Mouse (Mus musculus) yolk sac, embryonic 10.5 days (tissue): ENCODE data around the gene Pip4k2a.
"Not testable (repeated sequence)": the region's sequence is repeated elsewhere in the genome, so short reads cannot be mapped to it uniquely, and the experiment has no call there.

Experiments
- DNase-seq: peaks from one replicate; pipeline ENCODE4 v3.0.0-alpha.2; 2017; ENCODE audit warnings: low spot score

Pip4k2a gene

DNA sequence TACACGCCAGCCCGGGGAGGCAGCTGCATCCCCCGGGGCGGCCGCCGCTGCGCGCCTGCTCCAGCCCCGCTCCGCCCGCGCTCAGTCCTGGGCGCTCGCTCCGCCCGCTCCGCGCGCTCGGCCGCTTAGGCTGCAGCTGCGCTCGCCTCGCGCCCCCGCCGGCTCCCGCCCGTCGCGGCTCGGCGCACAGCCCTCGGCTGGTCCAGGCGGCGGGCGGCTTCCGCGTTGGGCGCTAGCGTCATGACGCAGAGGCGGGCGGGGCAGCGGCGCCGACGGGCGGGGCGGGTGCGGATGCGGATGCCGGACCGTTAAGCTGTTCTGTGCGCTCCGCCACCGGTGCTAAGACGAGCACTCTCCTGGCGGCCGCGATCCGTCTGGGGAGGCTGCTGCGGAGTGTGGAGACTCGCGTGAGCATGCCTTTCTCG is at the start of gene Pip4k2a, which contains the start of gene 4930426L09Rik:
Pip4k2a (minus strand) TSS at position 73 of the 425 bp plus-strand sequence.
4930426L09Rik (plus strand) TSS at position 290 of the 425 bp plus-strand sequence.
- peak; percentile 85 for DNase-seq

DNA sequence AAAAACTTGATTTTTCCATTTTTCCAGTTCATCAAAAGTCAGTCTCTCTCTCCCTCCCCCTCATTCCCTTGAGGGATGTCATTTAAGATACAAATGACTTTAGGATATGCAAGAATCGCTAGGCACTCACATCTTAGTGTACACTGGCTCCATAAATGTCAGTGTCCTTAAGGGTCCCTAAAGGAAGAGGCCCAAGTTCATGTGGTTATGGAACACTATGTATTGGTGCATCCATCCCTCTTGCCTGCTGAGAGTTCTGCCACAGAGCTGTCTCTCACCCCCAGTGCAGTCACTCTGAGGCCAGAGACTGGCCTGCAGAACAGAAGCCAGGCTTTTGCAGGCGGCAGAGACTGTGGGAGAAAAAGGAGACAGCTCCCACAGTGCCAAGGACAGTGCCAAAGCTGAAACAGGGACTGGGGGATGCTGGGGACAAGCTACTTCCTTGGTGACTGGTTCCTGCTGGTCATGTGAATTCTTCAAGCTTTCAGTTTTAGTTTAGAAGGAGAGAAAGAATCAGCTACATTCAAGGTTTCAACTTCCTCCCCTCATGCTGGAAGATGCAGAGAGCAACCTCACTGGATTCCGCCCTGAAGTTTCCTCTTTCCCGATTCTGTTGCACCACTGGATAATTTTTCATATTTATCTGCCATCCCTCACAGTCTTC is 40.1 kb upstream of the Pip4k2a start:
- DNase-seq = no peak

DNA sequence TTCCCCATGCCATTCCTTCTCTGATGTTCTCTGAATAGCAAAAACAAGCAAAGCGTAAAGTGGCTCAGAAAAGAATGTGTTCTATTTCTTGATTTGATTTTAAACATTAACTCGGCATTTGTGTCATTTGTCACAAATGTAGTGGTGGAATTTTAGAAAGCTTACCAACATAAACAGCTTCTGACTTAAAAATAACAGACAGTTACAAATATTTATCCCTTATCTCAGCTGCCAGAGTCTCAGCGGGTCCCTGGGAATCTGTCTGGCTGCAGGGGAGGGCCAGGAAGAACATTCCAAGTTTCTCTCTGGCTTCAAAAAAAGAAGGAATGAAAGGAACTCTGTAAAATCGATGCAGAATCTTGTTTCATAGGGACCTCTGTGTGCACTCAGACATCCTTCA is 39.5 kb upstream of the Pip4k2a start:
- peak; percentile 17 for DNase-seq

DNA sequence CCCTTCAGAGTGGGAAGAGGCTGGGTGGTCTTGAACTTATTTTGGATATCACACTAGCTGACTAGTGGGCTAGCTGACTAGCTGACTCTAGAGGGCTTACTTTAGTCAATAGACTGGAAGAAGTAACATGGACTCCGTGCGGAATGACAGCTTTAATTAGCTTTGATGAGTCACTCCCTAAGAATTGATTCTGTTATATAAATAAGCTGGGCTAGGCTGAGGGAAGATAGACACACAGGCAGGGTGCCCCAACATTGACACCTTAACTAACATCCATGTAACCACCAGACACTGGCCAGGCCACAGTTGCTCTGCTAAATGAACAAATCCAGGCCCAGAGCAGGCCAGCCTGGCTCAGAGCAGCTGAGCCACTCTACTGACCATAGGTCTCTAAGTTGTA is 26.9 kb upstream of the Pip4k2a start:
- no peak for DNase-seq

DNA sequence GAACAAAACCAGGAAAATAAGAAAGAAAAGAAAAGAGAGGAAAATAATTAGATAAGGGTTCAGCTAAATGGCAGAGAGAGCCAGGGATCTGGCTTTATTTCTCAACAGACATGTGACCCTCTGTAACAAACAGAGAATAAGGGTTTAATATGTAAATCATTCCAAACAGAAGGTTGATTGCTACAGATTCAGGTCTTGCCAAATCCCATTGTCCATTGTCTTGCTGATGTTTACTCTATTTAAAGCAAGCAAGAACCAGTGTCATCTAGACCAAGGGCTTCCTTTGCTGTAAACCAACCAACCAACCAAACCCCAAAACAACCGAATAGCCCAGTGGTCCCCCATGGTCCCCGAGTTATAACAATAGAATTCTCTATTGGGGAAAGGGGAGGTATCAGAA is 20.1 kb upstream of the Pip4k2a start:
- no peak for DNase-seq

DNA sequence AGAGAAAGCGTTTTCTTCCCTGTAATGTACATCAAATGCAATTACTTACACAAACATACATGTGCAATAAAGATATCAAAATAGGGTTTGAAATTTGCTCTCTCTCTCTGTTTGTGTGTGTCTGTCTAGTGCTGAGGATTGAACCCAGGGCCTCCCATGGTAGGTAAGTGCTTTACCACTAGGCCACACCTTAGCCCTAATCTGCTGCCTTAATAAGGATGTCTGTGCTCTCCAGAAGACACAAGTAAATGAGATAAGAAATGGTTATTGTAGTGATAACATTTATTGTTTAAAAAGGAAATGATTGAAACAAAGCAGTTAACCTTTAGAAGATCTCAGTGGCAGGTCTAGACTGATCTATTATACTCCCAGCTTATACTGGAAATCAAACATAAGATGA is 18.9 kb upstream of the Pip4k2a start:
- DNase-seq = no peak

DNA sequence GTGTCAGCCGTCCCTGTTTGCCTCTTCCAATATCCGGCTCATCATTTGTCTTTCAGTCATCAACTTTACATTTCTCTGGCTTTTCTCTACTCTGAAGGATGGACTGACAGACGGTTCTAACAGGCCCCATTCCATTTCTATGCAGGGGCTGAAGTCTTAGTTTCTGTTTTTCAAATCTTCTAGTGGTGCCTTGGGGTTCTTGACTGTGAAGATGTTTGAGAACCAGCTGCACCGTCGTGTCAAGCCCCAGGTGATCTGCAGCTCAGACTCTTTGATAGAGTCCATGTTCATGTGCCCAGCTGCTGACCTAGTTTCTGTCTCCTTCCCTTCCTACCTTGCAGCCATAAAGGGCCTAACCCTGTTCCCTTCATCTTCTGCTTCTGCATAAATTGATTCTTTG is 18.4 kb upstream of the Pip4k2a start:
- no peak for DNase-seq

DNA sequence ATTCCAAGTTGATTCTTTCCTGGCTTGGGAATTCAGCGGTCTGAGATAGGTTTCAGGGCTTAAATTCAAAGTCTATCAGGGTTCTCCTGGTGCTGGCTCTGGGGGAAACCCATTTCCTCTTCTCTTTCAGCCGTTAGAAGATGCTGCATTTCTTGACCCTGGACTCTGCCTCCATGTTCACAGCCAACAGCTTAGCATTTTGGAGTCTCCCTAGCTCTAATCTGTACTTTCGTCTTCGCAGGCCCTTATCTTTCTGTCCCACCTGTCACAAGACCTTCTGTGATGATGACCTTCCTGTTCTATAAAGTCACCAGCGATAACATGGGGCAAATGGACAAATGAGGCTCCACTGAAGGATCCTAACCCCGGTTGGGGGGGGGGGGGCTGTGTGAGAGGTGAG is 13.5 kb upstream of the Pip4k2a start:
- DNase-seq = peak; percentile 9

DNA sequence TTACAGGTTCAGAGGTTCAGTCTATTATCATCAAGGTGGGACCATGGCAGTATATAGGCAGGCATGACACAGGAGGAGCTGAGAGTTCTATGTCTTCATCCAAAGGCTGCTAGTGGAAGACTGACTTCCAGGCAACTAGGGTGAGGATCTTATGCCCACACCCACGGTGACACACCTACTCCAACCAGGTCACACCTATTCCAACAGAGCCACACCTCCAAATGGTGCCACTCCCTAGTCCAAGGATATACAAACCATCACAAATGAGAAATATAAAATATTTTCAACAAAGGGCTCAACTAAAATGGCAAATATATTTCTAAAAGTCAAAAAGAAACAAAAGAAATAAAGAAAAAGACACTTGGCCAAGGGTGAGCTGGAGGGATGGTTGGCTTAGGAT is 12.6 kb upstream of the Pip4k2a start:
- DNase-seq = not testable (repeated sequence)

DNA sequence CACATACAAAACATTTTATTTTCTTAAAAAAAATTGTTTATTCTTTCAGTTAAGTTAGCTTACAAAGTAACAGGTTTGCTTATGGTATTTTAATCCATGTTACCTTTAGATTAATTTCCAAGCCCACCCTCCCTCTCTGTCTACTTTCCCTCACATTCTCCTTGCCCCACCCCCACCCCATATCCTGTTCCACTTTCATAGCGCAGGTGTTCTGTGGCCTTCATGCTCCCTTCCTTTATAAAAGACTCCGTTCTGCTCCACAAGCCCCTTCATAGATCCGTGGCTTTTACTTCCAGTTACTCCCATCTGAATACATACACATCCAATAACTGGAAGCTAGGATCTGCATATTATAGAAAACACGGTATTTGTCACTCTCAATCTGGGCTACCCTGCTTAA is 9.7 kb upstream of the Pip4k2a start:
- DNase-seq = no peak

DNA sequence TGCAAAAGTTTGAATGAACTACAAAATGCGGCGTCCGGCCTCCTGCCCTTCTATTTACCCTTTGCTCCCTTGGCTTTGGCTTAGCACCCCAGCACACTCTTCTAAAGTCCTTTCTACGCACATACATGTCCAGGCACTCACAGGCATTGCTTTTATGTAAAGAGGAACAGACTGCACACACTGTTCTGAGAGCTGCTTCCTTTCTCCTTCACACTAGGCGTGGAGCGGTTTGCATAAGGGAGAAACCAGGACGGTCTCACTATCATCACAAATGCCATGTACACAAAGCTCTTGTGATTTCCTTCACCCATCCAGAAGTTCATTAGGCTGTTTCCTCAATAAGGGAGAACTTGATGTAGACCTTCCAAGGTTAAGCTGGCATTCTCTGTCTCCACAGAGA is 8.2 kb upstream of the Pip4k2a start:
- DNase-seq = no peak

DNA sequence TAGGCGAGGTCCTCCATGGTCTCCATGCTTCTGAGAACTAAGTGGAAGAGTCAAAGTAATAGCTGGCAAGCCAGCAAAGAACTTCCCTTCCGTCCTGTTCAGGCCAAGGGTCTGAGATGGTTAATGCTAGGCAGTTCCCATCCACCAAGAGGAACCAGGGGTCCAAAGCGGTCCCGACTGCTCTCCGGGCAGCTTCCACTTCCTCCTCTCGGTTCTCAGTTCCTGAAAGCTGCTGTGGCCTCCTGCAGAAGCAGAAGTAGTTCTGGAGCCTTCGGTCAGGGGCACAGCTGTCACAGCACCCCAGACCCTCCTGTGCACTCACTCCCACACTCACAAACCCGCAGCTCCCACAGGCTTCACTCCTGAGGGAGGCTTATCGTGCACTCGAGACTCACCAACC is 6.9 kb upstream of the Pip4k2a start:
- DNase-seq = no peak

DNA sequence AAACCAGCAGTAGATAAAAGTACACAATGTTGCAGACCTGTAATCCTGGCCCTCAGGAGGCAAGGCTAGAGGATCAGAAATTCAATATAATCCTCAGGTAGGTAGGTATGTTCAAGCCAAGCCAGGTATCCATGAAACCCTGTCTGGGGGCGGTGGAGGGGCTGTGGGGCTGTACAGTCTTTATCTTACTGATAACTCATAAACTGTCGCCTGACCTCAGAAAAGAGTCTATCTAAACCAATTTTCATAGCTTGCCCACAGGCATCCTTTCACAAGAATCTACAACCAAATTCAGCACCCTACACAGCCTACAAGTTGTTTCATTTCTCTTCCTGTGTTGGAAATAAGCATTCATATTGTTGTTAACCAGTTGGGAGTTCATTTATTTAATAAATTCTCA is 1.5 kb upstream of the Pip4k2a start:
- no peak for DNase-seq

DNA sequence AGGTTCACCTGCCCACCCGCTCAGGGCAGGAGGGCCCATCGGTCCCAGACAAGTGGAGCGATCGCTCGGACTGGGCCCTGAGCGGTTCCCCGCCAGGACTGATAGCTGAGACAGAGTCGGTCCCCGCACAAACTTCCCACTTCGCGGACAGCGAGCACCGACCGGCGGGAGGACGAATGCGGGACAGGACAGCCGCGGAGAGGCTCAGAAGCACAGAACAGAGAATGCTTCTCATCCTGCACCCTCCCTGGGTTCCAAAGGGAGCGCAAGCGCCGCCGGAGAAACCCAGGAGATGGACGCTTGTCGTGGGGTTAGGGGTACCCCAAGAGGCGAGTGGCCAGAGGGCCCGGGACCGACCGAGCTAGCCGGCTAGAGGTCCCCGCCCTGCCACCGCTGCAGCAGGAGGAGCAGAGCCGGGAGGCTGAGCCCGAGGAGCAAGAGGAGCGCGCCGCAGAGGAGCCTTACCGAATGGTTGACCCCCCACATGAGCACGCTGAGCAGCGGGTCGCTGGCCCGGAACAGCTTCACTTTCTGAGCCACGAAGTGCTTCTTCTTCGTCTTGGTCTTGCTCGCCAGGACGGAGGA is 447 bp downstream of the Pip4k2a start:
- DNase-seq = peak; percentile 62

DNA sequence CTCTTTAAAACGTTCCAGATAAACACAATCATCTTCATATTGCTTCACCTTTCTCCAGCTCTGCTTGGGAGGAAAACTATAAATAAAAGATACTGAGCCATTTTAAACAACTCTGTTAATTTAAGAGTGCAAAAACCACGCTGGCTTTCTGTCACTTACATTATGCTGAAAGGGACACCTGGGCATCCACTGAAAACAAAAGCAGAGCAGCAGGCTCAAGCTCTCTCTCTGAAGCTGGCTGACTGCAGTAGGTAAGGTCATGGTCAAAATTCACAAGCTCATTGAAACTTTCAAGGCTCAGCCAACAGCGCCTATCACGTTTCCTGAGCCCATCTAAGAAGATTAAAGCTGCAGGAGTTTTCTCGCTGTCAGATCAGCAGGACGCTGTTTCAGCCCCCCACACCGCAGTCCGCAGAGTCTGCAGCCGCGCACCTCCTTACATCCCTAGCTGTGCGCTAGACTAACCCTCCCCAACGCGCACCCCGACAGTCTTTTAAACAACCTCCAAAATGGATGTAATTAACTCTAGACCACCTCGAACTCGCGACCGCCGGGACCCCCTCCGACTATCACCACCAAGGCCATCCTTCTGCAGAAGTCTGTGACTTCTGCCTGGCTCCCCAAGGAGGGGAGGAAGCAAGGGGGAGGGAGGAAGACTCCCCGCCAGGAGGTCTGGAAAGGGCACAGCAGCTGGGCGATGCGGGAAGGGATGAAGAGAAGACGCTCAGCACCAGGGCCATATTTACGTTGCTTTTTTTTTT is 1.3 kb downstream of the Pip4k2a start:
- peak; percentile 20 for DNase-seq

DNA sequence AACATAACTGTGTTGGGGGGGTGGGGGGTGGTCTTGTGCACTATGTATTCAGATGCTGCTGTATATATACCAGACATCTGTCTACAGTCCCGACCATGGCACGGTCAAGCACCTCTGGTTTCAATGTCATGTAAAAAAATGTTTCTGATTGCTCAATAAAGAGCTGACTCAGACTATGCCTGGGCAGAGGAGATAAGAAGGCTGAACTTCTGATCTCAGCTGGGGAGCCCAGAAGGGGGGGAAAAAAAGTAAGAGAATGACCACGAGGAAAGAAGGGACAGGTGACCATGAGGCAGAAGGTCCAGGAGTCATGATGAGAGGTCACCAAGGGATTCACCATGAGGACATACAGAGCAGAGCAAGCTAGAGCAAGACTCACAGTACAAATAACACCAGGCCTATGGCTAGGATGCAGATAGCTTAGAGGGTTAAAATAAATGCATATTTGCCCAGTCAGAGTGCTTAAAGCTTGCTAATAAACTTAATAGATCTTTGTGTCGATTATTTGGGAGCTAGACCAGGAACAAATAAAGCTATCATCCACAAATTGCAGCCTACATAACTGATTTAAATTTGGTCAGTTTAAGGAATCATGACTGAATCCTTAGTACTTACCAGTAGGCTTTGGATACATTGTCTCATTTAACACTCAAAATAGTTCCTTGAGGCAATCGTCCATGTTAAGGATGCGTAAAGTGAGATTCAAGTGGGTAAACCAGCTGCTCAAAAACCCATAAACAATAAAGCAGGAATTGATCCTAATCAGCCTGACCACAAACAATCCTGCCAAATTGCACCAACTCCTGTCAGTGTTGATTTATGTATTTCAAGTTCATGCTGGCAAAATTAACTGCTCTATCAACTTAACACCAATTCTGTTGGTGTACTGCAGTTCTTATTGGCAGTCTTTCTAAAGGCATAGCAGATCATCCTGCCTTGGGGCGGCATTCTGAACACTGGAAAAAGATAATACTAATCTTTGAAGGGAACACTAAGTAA is 5.1 kb downstream of the Pip4k2a start:
- DNase-seq = peak; percentile 20

DNA sequence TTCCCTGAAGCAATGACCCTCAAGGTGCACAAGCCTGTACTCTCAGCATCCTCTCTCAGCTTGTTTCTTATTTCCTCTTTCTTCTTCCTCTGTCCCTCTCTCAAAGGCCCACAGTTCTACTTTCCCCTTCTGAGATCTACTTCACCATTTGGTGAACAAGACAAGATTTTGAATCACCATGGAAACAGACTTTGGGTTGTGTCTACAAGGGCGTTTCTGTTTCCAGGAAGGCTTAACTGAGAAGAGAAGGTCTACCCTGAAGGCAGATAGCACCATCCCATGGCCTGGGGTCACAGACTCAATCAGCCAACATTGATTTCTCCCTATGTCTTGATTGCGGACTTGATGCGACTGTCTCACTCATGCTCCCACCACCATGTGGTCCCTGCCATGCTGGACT is 9.0 kb downstream of the Pip4k2a start:
- DNase-seq = no peak

DNA sequence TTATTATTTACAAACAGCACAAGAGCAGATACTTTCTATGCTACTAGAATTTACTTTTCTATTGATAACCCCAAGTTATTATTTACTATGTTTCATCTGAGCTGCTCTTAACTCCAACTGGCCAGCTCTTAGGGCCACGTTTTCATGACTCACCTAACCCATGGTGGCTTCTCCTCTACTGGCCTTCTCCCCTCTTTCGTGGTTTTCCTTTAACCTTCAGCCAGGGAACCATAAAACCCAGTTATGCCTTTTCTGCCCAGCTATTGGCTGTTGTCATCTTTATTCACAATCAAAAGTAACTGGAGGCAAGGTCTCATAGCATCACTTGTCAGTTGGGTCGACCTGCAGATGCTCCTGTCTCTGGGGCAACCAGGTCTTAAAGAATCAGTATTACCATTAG is 12.4 kb downstream of the Pip4k2a start:
- DNase-seq = no peak

DNA sequence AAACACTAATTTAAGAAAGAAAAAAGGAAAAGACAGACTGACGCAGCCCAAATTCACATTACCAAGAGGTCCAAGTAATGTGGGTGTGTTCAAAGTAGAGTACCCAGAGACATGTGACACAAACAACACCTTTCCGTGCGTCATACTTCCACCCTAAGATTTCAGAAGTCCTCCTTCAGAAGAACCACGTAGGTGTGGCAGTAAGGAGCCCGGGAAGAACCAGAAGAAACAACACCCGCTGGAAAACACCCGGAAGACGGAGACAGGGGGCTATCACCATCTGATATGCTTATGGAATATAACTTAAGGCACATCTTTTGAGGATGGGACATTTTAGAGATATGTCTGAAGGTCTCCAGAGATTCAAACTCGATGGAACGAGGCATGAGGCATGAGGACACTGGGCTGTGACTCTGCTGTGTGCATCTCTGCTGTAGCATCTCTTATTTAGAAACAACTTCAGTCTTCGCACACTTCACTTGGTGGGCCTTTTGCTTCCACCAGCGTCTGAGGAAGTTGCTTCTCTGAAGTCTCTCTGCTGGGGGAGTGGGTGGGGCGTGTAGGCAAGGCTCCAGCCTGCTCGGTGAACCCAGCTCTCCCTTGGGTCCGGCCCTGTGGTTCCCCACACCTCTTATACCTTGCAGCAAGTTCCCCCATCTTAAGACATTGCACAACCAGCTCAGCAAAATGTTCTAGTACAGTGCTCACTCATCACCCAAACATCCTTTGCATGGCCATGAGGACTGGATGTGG is 13.7 kb downstream of the Pip4k2a start:
- no peak for DNase-seq

DNA sequence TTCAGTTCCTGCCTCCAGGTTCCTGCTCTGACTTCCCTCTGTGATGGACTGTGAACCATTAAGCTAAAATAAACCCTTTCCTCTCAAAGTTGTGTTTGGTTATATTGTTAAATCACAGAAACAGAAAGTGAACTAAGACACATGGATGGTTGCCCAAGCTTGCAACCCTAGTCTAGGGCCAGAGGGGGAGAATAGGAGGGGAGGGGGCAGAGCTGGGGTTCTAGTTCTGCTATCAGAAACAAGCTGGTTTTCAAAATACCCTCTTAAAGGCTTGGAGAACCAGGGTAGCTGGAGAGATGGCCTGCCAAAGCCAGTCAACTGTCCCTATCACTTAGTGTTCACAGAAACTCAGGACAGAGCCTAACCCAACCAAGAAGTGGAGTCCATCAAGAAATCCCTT is 14.4 kb downstream of the Pip4k2a start:
- no peak for DNase-seq

DNA sequence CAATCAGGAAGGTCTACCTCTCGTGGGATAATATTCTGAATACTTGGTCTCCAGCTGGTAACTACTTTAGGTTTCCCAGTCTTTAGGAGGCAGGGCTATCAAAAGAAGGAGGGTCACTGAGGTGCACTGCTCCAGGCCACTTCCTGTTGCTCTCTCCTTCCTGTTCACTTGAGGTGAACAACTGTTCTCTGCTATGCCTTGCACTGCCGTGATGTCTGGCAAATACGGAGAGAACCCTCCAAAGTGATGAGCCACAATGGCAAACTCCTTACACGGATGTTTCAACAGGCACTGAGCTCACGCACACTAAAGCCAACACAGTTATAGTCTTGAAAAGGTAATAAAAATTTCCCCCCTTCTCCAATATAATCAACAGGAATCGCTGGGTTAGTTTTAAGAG is 15.3 kb downstream of the Pip4k2a start:
- no peak for DNase-seq
